Mouse (Mus musculus) kidney, embryonic 14.5 days (tissue): ENCODE data around the gene Ankrd28. TPM values are rescaled to one million over a fixed set of nuclear protein-coding genes. Genes with fewer than 3 reads are reported as not detected.

Experiments used
- ATAC-seq: fragments of 200-750 bp; cut with Nextera tagmentation; 2 replicates; pipeline ENCODE4 v1.8.0; 2017; ENCODE audit warnings: moderate number of reproducible peaks, mild to moderate bottlenecking, moderate TSS enrichment, moderate library complexity; ENCODE audit not compliant: low FRiP score, low TSS enrichment
- H3K27ac ChIP-seq: fragments of 300-500 bp; sonication (generic); 2 replicates; pipeline ENCODE4 v1.5.1; 2014; ENCODE audit warnings: low read depth, mild to moderate bottlenecking, low read length, moderate library complexity, mixed read lengths
- H3K27me3 ChIP-seq: fragments of 300-500 bp; sonication (generic); 2 replicates; pipeline ENCODE4 v1.6.1; 2014; ENCODE audit warnings: mild to moderate bottlenecking, low read length; ENCODE audit not compliant: control insufficient read depth, insufficient read depth
- H3K36me3 ChIP-seq: fragments of 300-500 bp; sonication (generic); 2 replicates; pipeline ENCODE4 v1.6.1; 2014; ENCODE audit warnings: low read length, mixed read lengths; ENCODE audit not compliant: control insufficient read depth, insufficient read depth
- H3K4me1 ChIP-seq: fragments of 300-500 bp; sonication (generic); 2 replicates; pipeline ENCODE4 v1.6.1; 2014; ENCODE audit warnings: low read length, mixed read lengths; ENCODE audit not compliant: control insufficient read depth, insufficient read depth
- H3K4me2 ChIP-seq: fragments of 300-500 bp; sonication (generic); replicated peaks from 2 replicates; pipeline ENCODE4 v1.6.1; 2014; ENCODE audit warnings: low read depth, mild to moderate bottlenecking, low read length
- H3K4me3 ChIP-seq: fragments of 300-500 bp; sonication (generic); 2 replicates; pipeline ENCODE4 v1.5.1; 2014; ENCODE audit warnings: mild to moderate bottlenecking, low read length
- H3K9ac ChIP-seq: fragments of 300-500 bp; sonication (generic); 2 replicates; pipeline ENCODE4 v1.6.1; 2014; ENCODE audit warnings: low read depth, mild to moderate bottlenecking, low read length, moderate library complexity
- H3K9me3 ChIP-seq: fragments of 300-500 bp; sonication (generic); 2 replicates; pipeline ENCODE4 v1.6.1; 2016; ENCODE audit warnings: low read length; ENCODE audit not compliant: control insufficient read depth
- WGBS: fragments of 180-500 bp; shearing (Covaris S2); extraction: QIAGEN DNeasy Blood & Tissue Kit; methylation state at CpG from one replicate; pipeline ENCODE4 v1.1.7; 2014; 5-methylcytosine and 5-hydroxymethylcytosine counted together
- polyA plus RNA-seq: library from polyadenylated mRNA; unstranded; fragments of >200 nt; fragmentation: Nextera tagmentation; extraction: Ambion mirVana; gene quantifications from 2 replicates; pipeline ENCODE4 v1.2.1, GENCODE M21; 2014

The Ankrd28 gene
- polyA plus RNA-seq, 1 experiment from 2014 or later: 11.0 TPM

- H3K4me3 ChIP-seq: peak overlapping the region; percentile 39; the same call in 1 of the 2 replicates
- ATAC-seq: peak; percentile 44
- H3K36me3 ChIP-seq: peaks cover 2% of the 10 kb centered on the region; the same call in 1 of the 2 replicates
- H3K27me3 ChIP-seq: no peaks in the 10 kb centered on the region
- H3K9ac ChIP-seq: peak overlapping the region; percentile 67
- 26% methylated on average over 9 of the region's 9 CpGs for whole genome bisulfite sequencing
- peak overlapping the region; percentile 99 for H3K27ac ChIP-seq
- no peaks in the 10 kb centered on the region for H3K9me3 ChIP-seq
- H3K4me2 ChIP-seq: peak overlapping the region; percentile 76
- peaks cover 30% of the 10 kb centered on the region for H3K4me1 ChIP-seq
Observed at GRCm38 (mm10) chr14:31662555-31663211, 167.8 kb downstream of the Ankrd28 start.

GRCm38 (mm10) chr14:31661671-31662554, 168.5 kb downstream of the Ankrd28 start:
- Histone ChIP-seq H3K36me3 (no peaks in the 10 kb centered on the region; the same call in 1 of the 2 replicates), H3K9ac (peak overlapping the region; percentile 67), H3K27me3 (no peaks in the 10 kb centered on the region), H3K4me3 (peak overlapping the region; percentile 39), H3K4me1 (peaks cover 34% of the 10 kb centered on the region), H3K9me3 (no peaks in the 10 kb centered on the region), H3K4me2 (peak overlapping the region; percentile 76), H3K27ac (peak overlapping the region; percentile 99)
- ATAC-seq: peak; percentile 90
- WGBS: 2% methylated on average over 44 of the region's 44 CpGs

DNA sequence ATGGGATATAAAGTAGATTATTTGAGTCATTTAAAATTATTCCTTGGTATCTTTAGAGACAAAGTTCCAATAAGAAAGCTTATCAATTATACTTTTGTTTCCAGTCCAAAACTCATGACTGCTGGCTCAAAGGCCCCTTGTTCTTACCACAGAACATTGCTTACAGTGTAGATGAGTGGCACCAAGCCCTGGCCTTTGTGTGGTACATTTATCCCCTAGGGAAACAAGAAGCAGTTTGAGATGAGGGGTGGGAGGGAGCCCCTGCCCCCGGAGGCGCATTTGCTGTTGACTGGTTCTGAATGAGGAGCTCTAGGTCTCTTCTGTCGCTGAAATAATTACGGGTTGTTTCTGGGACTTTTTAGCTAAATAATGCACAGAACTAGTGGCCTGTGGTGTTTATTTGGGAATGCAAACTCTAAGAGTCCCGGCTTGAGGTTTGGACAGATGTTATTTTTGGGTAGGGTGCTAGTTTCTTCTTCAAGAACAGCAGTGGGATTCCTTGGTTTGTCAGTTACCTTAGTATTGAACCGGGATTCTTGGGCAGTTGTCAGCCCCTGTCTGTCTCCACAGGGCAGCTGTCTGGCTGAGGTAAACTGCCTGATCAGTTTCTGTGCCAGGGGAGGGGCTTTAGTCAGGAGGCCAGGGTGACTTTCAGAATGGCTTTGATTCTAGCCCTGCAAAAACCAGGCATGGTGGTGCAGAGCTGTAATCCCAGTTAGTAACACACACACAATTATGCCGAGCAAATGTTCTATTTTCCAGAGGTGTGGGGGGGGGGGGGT, 169.9 kb downstream of the Ankrd28 start:
- Histone ChIP-seq H3K9ac (no peak overlapping the region), H3K4me2 (no peak overlapping the region), H3K4me1 (peaks cover 34% of the 10 kb centered on the region), H3K9me3 (no peaks in the 10 kb centered on the region), H3K27me3 (no peaks in the 10 kb centered on the region), H3K36me3 (no peaks in the 10 kb centered on the region), H3K4me3 (no peak overlapping the region), H3K27ac (peak overlapping the region; percentile 62; the same call in 1 of the 2 replicates)
- 66% methylated on average over 7 of the region's 7 CpGs for whole genome bisulfite sequencing
- no peak for ATAC-seq

DNA sequence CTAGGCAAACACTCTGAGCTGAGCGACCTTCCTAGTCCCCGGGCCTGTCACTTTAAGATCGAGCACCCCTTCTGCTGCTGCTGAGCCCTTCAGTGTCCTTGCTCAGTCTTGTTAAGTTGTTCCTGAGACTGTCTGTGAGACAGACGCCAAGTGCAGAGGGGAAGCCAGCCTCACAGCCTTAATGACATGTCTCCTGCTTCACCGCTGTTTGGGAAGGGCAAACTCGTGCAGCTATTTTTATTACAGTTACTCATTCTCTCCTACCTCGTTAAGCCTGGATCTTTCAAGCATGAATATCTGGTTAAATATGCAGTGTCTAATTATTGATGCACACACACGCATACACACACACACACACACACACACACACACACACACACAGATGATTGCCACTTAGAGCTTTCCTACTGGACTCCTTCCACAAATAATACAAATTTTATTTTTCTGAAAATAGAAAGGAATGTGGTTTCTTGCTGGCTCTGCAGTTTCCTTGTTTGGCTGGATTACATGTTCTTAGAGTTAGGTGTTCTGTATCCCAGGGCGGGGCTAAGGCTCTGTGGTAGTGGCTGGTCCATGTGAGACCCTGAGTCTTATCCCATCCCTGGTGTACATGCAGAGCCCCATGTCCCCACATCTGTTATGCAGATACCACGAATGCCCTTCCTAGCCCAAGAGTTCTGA, 170.8 kb downstream of the Ankrd28 start:
- H3K27ac ChIP-seq: peak overlapping the region; percentile 65; the same call in 1 of the 2 replicates
- H3K4me1 ChIP-seq: peaks cover 34% of the 10 kb centered on the region
- no peaks in the 10 kb centered on the region for H3K27me3 ChIP-seq
- H3K9me3 ChIP-seq: no peaks in the 10 kb centered on the region
- H3K4me2 ChIP-seq: no peak overlapping the region
- no peak for ATAC-seq
- 44% methylated on average over 10 of the region's 10 CpGs for WGBS
- H3K9ac ChIP-seq: no peak overlapping the region
- no peaks in the 10 kb centered on the region for H3K36me3 ChIP-seq
- no peak overlapping the region for H3K4me3 ChIP-seq

DNA sequence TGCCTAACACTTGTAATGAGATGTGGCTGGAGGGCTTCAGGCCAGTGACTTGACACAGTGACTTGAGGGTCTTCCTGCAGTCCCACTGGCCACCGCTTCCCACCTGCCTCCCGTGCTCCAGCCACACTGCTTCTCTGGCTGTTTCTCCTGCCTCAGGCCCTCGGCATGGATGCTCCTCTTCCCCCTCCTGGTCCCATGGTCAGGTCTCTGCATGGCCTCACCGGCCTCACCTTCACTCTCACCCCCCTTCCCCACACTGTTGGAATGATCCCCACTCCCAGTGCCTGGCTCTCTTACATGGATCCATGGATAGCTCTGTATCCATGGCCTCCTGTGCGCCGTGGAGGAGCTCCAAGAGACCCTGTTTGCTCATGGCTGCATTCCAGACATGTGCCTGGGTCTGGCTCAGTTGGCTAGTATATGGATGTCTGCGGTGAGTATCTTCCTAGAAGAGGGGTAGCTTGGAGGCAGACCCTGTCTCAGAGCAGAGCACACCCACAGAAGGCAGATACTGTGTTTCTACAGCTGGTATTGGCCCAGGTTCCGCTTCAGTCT, 172.2 kb downstream of the Ankrd28 start:
- no peak overlapping the region for H3K9ac ChIP-seq
- no peaks in the 10 kb centered on the region for H3K36me3 ChIP-seq
- no peak for ATAC-seq
- 94% methylated on average over 8 of the region's 8 CpGs for WGBS
- H3K27ac ChIP-seq: no peak overlapping the region
- H3K4me3 ChIP-seq: no peak overlapping the region
- no peaks in the 10 kb centered on the region for H3K9me3 ChIP-seq
- H3K4me1 ChIP-seq: peaks cover 33% of the 10 kb centered on the region
- no peak overlapping the region for H3K4me2 ChIP-seq
- no peaks in the 10 kb centered on the region for H3K27me3 ChIP-seq

DNA sequence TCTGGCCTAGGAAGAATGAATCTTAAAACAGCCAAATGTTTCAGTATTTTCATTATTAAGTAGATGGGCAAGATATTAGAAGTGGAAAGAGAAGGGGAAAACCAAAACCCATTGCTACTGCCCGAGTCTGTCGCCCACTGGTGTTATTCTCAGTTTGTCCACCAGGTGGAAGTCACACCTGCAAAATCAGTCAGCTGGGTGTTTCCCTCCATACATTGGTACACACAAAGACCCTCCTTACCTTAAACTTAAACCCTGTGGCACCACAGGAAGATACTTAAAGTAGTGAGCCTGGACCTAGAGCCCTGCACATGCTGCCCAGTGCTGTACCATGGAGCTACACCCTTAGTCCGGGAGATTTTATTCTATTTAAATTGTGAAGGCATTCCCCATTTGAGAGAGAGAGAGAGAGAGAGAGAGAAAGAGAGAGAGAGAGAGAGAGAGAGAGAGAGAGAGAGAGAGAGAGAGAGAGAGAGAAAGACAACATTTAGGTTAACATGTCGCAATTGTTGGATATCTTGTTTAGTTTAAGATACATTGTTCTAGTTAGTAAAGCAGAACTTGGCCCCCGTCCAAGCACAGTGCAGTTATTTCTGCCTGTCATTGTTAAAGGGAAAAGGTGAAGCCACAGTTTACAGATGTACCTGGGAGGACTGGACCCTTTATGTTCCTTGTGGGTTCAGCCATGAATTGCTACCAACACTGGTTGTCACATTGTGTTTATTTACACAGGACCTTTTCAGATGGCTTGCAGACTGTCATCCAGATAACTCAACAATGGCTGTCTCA, 173.4 kb downstream of the Ankrd28 start:
- Histone ChIP-seq H3K4me2 (no peak overlapping the region), H3K4me1 (peaks cover 22% of the 10 kb centered on the region; the same call in 1 of the 2 replicates), H3K4me3 (no peak overlapping the region), H3K9ac (no peak overlapping the region), H3K9me3 (no peaks in the 10 kb centered on the region), H3K27me3 (no peaks in the 10 kb centered on the region), H3K27ac (no peak overlapping the region), H3K36me3 (no peaks in the 10 kb centered on the region)
- ATAC-seq: no peak
- WGBS: 45% methylated on average over 5 of the region's 5 CpGs

DNA sequence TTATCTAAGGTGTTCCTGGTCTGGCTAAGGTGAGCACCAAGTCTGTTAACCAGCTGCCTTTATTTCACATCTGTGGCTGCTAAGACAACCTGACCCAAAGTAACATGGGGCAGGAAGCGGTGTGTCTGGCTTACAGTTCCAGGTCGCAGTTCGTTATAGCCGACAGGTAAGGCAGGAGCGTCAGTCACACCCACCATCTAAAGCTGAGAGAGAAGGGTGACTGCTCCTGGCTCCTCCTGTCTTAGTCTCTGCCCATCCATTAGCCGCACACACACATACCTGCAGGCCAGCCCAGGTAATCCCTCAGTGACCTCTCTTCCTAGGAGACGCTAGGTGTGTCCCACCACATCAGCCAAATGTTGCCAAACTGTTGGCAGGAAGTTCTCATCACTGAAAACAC, 174.1 kb downstream of the Ankrd28 start:
- Histone ChIP-seq H3K36me3 (no peaks in the 10 kb centered on the region), H3K9me3 (no peaks in the 10 kb centered on the region), H3K4me3 (no peak overlapping the region), H3K4me1 (peaks cover 21% of the 10 kb centered on the region; the same call in 1 of the 2 replicates), H3K9ac (no peak overlapping the region), H3K27me3 (no peaks in the 10 kb centered on the region), H3K4me2 (no peak overlapping the region), H3K27ac (no peak overlapping the region)
- ATAC-seq: no peak
- WGBS: 71% methylated on average over 7 of the region's 7 CpGs
